14 mouse cellular contexts compared by ENCODE assay signal in genomic region chr16:30883490-30884188, GRCm38 (mm10).
DNase-seq lines count a peak whose midpoint lies in the region; ATAC-seq lines count a peak whose summit lies in the region.
"Had no signal": no experiment of that assay in that cellular context is flagged by ENCODE, and none has a peak within 500 bp of the region (broad histone marks: within the 10 kb centered on the region; RNA-seq: fewer than 3 reads in every experiment).

No protein-coding gene starts in this region.

- peaks cover 27% of the 10 kb centered on the region for H3K4me1 ChIP-seq in hindbrain, embryonic 13.5 days (replicated peaks)
- H3K4me1 ChIP-seq in hindbrain, embryonic 12.5 days: peaks cover 14% of the 10 kb centered on the region
- peaks cover 27% of the 10 kb centered on the region for H3K4me1 ChIP-seq in neural tube, embryonic 13.5 days (replicated peaks)
- peaks cover 32% of the 10 kb centered on the region for H3K4me1 ChIP-seq in midbrain, embryonic 13.5 days (replicated peaks)

- no peaks in the 10 kb centered on the region for H3K36me3 ChIP-seq in hindbrain, embryonic 13.5 days
- H3K36me3 ChIP-seq in hindbrain, embryonic 12.5 days: no peaks in the 10 kb centered on the region
- H3K36me3 ChIP-seq in neural tube, embryonic 13.5 days: no peaks in the 10 kb centered on the region
- no peaks in the 10 kb centered on the region for H3K36me3 ChIP-seq in midbrain, embryonic 13.5 days

- no peak for DNase-seq in neural tube, embryonic 10.5 days (ENCODE audit: extremely low spot score, low spot score)
- DNase-seq in adrenal gland, postnatal 4 days (ENCODE audit: low spot score in 2 of 2): no peak
- DNase-seq in thymus, postnatal 0 days (ENCODE audit: low spot score): no peak
- DNase-seq: adrenal gland, postnatal 36 days; cerebellum, adult 11 months; kidney, postnatal 25 days; lung, postnatal 10 days; thymus, postnatal 14 days had no signal

- H3K9me3 ChIP-seq in hindbrain, embryonic 13.5 days: no peaks in the 10 kb centered on the region
- H3K9me3 ChIP-seq in hindbrain, embryonic 12.5 days (replicated peaks): no peaks in the 10 kb centered on the region
- H3K9me3 ChIP-seq in neural tube, embryonic 13.5 days: no peaks in the 10 kb centered on the region
- no peaks in the 10 kb centered on the region for H3K9me3 ChIP-seq in midbrain, embryonic 13.5 days

- ATAC-seq in hindbrain, embryonic 13.5 days (ENCODE audit: low FRiP score): no peak
- ATAC-seq in hindbrain, embryonic 12.5 days (ENCODE audit: low FRiP score): no peak
- ATAC-seq in neural tube, embryonic 13.5 days (ENCODE audit: low read depth): 0 out of 2 replicates have a peak, but pooled peaks have one; percentile 20
- ATAC-seq in midbrain, embryonic 13.5 days: peak; percentile 57; the same call in 1 of the 2 replicates
- ATAC-seq: CD4-positive, CD25-positive, alpha-beta regulatory T cell, adult 4 months; inflammation-experienced regulatory T-cells, adult 6 months had no signal

- no peaks in the 10 kb centered on the region for H3K27me3 ChIP-seq in hindbrain, embryonic 13.5 days
- H3K27me3 ChIP-seq in hindbrain, embryonic 12.5 days: no peaks in the 10 kb centered on the region
- no peaks in the 10 kb centered on the region for H3K27me3 ChIP-seq in neural tube, embryonic 13.5 days
- H3K27me3 ChIP-seq in midbrain, embryonic 13.5 days: no peaks in the 10 kb centered on the region

- no peak overlapping the region for H3K4me3 ChIP-seq in hindbrain, embryonic 13.5 days
- no peak overlapping the region for H3K4me3 ChIP-seq in hindbrain, embryonic 12.5 days
- H3K4me3 ChIP-seq in neural tube, embryonic 13.5 days: no peak overlapping the region
- no peak overlapping the region for H3K4me3 ChIP-seq in midbrain, embryonic 13.5 days (replicated peaks)

- H3K9ac ChIP-seq in hindbrain, embryonic 13.5 days: no peak overlapping the region
- H3K9ac ChIP-seq in hindbrain, embryonic 12.5 days: no peak overlapping the region
- H3K9ac ChIP-seq in neural tube, embryonic 13.5 days: no peak overlapping the region
- no peak overlapping the region for H3K9ac ChIP-seq in midbrain, embryonic 13.5 days (replicated peaks)

- no peak overlapping the region for H3K4me2 ChIP-seq in hindbrain, embryonic 13.5 days
- H3K4me2 ChIP-seq in hindbrain, embryonic 12.5 days (replicated peaks): no peak overlapping the region
- H3K4me2 ChIP-seq in neural tube, embryonic 13.5 days: no peak overlapping the region
- no peak overlapping the region for H3K4me2 ChIP-seq in midbrain, embryonic 13.5 days (replicated peaks)

- 60% methylated on average over 13 of the region's 13 CpGs for WGBS in hindbrain, embryonic 13.5 days
- 75% methylated on average over 13 of the region's 13 CpGs for WGBS in hindbrain, embryonic 12.5 days
- 63% methylated on average over 13 of the region's 13 CpGs for WGBS in neural tube, embryonic 13.5 days
- 39% methylated on average over 13 of the region's 13 CpGs for WGBS in midbrain, embryonic 13.5 days

- peak overlapping the region; percentile 52 for H3K27ac ChIP-seq in hindbrain, embryonic 13.5 days
- H3K27ac ChIP-seq in hindbrain, embryonic 12.5 days: no peak overlapping the region
- peak overlapping the region; percentile 54 for H3K27ac ChIP-seq in neural tube, embryonic 13.5 days (replicated peaks)
- H3K27ac ChIP-seq in midbrain, embryonic 13.5 days: peak overlapping the region; percentile 28

Comparison
In these comparisons a context has a peak if more than half of its experiments do, and no peak if none do; other contexts are left out.
1. ATAC-seq: peak in neural tube, embryonic 13.5 days (single experiment) and midbrain, embryonic 13.5 days (single experiment); none in hindbrain, embryonic 13.5 days (single experiment) and hindbrain, embryonic 12.5 days (single experiment).